Mouse (Mus musculus) embryonic facial prominence, embryonic 11.5 days (tissue): ENCODE measurements around the gene Cct8l1. TPM values are rescaled to one million over a fixed set of nuclear protein-coding genes. Genes with fewer than 3 reads are reported as not detected.

ENCODE experiments used
- ATAC-seq: fragments of 200-750 bp; cut with Nextera tagmentation; replicated peaks from 2 replicates; pipeline ENCODE4 v1.8.0; 2017; ENCODE audit warnings: low read depth; ENCODE audit not compliant: insufficient number of reproducible peaks, low FRiP score, low TSS enrichment
- DNase-seq: peaks from one replicate; pipeline ENCODE4 v3.0.0-alpha.2; 2015; ENCODE audit warnings: low spot score
- H3K27ac ChIP-seq: fragments of 300-500 bp; sonication (generic); replicated peaks from 2 replicates; pipeline ENCODE4 v1.5.1; 2014; ENCODE audit warnings: mild to moderate bottlenecking, low read depth, low read length, control low read depth
- H3K27me3 ChIP-seq: fragments of 300-500 bp; sonication (generic); 2 replicates; pipeline ENCODE4 v1.6.1; 2014; ENCODE audit warnings: mild to moderate bottlenecking, low read length, moderate library complexity, mixed read lengths; ENCODE audit not compliant: control insufficient read depth, insufficient read depth
- H3K36me3 ChIP-seq: fragments of 300-500 bp; sonication (generic); replicated peaks from 2 replicates; pipeline ENCODE4 v1.6.1; 2014; ENCODE audit warnings: low read depth, mild to moderate bottlenecking, low read length, moderate library complexity, mixed read lengths; ENCODE audit not compliant: control insufficient read depth, insufficient read depth
- H3K4me1 ChIP-seq: fragments of 300-500 bp; sonication (generic); 2 replicates; pipeline ENCODE4 v1.6.1; 2014; ENCODE audit warnings: low read length, mixed read lengths; ENCODE audit not compliant: control insufficient read depth, insufficient read depth
- H3K4me2 ChIP-seq: fragments of 300-500 bp; sonication (generic); 2 replicates; pipeline ENCODE4 v1.6.1; 2014; ENCODE audit warnings: low read depth, mild to moderate bottlenecking, control low read depth, low read length, moderate library complexity
- H3K4me3 ChIP-seq: fragments of 300-500 bp; sonication (generic); 2 replicates; pipeline ENCODE4 v1.5.1; 2014; ENCODE audit warnings: low read depth, low read length, control low read depth
- H3K9ac ChIP-seq: fragments of 300-500 bp; sonication (generic); replicated peaks from 2 replicates; pipeline ENCODE4 v1.6.1; 2014; ENCODE audit warnings: mild to moderate bottlenecking, control low read depth, low read length
- H3K9me3 ChIP-seq: fragments of 300-500 bp; sonication (generic); replicated peaks from 2 replicates; pipeline ENCODE4 v1.6.1; 2016; ENCODE audit warnings: mild to moderate bottlenecking, low read length, inconsistent platforms, mixed read lengths; ENCODE audit not compliant: control insufficient read depth
- WGBS: fragments of 180-500 bp; shearing (Covaris S2); extraction: QIAGEN DNeasy Blood & Tissue Kit; methylation state at CpG from one replicate; pipeline ENCODE4 v1.1.7; 2014; 5-methylcytosine and 5-hydroxymethylcytosine counted together
- polyA plus RNA-seq: library from polyadenylated mRNA; unstranded; fragments of >200 nt; fragmentation: Nextera tagmentation; extraction: Ambion mirVana; gene quantifications from 2 replicates; pipeline ENCODE4 v1.2.1, GENCODE M21; 2014

The Cct8l1 gene
- polyA plus RNA-seq, 1 experiment from 2014 or later: not detected

DNA sequence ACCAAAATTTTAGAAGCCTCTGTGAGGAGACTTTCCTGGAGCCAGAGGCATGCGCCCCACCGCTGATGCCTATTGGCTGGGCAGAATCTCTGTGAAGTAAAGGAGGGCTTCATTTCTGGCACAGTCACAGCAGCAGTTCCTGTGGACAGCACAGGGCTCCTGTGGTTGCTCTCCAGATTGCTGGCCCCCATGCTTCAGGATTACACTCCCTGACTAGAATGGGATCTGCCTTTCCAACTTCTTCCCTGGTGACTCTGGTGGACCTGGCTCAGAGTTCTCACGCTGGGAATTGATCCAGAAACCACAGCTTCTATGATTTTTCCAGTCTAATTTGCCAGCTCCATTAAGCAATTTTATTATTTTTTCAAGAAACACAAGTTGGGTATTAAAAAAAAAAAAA is 28.2 kb downstream of the Cct8l1 start:
- no peak overlapping the region for H3K4me2 ChIP-seq
- no peaks in the 10 kb centered on the region for H3K36me3 ChIP-seq
- H3K27ac ChIP-seq: no peak overlapping the region
- no peaks in the 10 kb centered on the region for H3K4me1 ChIP-seq
- no peak overlapping the region for H3K9ac ChIP-seq
- H3K9me3 ChIP-seq: no peaks in the 10 kb centered on the region
- H3K27me3 ChIP-seq: no peaks in the 10 kb centered on the region
- ATAC-seq (no peak), DNase-seq (no peak)
- no peak overlapping the region for H3K4me3 ChIP-seq
- WGBS: 87% methylated on average over 3 of the region's 3 CpGs

DNA sequence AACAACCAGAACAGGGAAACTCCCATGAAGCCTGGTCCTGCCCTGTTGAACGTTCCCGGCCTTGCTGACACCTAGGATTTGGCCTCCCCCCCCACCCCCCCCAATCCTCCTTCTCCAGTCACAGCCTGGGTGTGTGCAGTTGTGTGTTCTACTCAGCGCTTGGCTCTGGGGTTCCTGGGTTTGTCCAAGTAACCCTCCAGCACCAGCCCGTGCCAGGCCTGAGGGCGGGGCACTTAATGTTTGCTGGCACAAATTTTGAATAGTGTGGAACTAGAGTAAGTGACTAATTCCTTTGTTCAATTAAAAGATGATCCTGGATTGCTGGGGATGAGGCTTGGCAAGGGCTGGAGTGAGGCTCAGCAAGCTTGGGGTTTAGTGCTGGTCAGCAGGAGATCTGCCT is 28.7 kb downstream of the Cct8l1 start:
- H3K27me3 ChIP-seq: no peaks in the 10 kb centered on the region
- H3K4me1 ChIP-seq: no peaks in the 10 kb centered on the region
- no peak overlapping the region for H3K27ac ChIP-seq
- H3K4me3 ChIP-seq: no peak overlapping the region
- DNase-seq (no peak), ATAC-seq (no peak)
- 86% methylated on average over 5 of the region's 5 CpGs for WGBS
- no peak overlapping the region for H3K9ac ChIP-seq
- no peak overlapping the region for H3K4me2 ChIP-seq
- no peaks in the 10 kb centered on the region for H3K36me3 ChIP-seq
- no peaks in the 10 kb centered on the region for H3K9me3 ChIP-seq

DNA sequence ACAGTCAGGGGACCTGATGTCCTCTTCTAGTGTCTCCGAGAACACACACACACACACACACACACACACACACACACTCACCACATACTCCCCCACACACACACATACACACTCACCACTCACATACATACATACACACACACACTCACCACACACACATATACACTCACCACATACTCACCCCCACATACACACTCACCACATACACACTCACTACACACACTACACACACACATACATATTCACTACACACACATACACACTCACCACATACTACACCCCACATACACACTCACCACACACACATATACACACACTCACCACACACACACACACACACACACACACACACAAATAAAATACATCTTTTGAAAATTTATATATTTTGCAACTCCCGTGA is 31.0 kb downstream of the Cct8l1 start:
- Histone ChIP-seq H3K4me1 (no peaks in the 10 kb centered on the region), H3K4me2 (no peak overlapping the region), H3K9me3 (no peaks in the 10 kb centered on the region), H3K27me3 (no peaks in the 10 kb centered on the region), H3K36me3 (no peaks in the 10 kb centered on the region), H3K9ac (no peak overlapping the region), H3K4me3 (no peak overlapping the region), H3K27ac (no peak overlapping the region)
- no peak for DNase-seq
- ATAC-seq: no peak
- 96% methylated on average over 2 of the region's 2 CpGs for WGBS

DNA sequence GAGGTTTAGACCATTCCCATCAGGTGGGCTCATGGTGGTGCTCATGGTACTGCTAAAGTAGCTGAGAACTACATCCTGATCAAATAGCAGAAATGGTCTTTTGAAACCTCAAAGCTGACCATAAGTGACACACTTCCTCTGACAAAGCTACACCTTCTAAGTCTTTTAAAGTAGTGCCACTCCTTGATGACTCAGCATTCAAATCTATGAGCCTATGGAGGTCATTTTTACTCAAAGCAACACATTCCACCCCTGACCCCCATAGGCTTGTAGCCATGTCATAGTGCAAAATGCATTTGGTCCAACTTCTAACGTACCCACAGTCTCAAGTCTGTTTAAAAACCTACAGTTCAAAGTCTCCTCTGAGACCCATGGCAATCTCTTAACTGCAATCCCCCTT is 35.0 kb downstream of the Cct8l1 start:
- no peak for DNase-seq
- no peak overlapping the region for H3K27ac ChIP-seq
- H3K36me3 ChIP-seq: no peaks in the 10 kb centered on the region
- H3K27me3 ChIP-seq: no peaks in the 10 kb centered on the region
- H3K9me3 ChIP-seq: no peaks in the 10 kb centered on the region
- H3K4me2 ChIP-seq: no peak overlapping the region
- WGBS: 70% methylated on average over 1 of the region's 1 CpGs
- no peak overlapping the region for H3K4me3 ChIP-seq
- H3K4me1 ChIP-seq: no peaks in the 10 kb centered on the region
- ATAC-seq: no peak
- no peak overlapping the region for H3K9ac ChIP-seq

DNA sequence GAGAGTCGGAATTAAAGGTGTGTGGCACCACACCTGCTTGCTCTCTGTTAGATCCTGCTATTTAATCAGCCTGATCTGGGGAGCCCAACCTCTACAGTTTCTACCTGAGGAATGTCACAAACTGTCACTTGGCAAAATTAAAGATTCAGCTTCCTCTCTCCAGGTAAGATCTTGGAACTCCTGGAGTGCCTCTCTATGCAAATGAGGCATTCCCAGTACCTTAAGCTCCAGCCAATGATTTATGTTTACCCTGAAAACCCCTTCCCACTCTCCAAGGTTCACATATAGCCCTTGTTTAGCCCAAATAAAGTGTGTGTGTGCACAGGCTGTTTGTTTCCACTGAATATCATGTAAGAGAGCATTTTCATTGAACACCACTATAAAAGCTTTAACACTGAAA is 38.3 kb downstream of the Cct8l1 start:
- Histone ChIP-seq H3K4me2 (no peak overlapping the region), H3K36me3 (no peaks in the 10 kb centered on the region), H3K4me1 (no peaks in the 10 kb centered on the region), H3K27me3 (no peaks in the 10 kb centered on the region), H3K27ac (no peak overlapping the region), H3K9ac (no peak overlapping the region), H3K9me3 (no peaks in the 10 kb centered on the region), H3K4me3 (no peak overlapping the region)
- ATAC-seq (no peak), DNase-seq (no peak)
- WGBS: 92% methylated on average over 1 of the region's 1 CpGs

DNA sequence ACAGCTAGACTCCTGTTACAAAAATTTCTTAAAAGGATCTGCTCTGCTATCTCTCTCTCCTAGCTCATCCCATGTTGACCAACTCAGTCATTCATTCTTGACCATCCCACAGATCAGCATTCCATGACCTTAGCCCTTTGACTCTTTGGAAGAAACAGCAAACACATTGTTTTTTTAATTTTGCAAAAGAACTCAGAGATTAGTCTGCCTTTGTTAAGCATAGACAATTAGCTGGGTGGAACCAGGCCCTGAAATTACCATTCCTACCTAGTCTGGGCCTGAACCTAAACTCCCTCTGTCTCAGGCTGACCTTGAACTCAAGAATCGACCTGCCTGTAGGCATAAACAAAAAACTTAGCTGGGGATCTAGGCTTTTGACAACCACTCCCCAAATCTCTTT is 38.8 kb downstream of the Cct8l1 start:
- no peak overlapping the region for H3K4me2 ChIP-seq
- no peak overlapping the region for H3K4me3 ChIP-seq
- no peak overlapping the region for H3K27ac ChIP-seq
- H3K9me3 ChIP-seq: no peaks in the 10 kb centered on the region
- 59% methylated on average over 1 of the region's 1 CpGs for WGBS
- H3K36me3 ChIP-seq: no peaks in the 10 kb centered on the region
- DNase-seq: no peak
- no peaks in the 10 kb centered on the region for H3K27me3 ChIP-seq
- ATAC-seq: no peak
- H3K9ac ChIP-seq: no peak overlapping the region
- no peaks in the 10 kb centered on the region for H3K4me1 ChIP-seq

DNA sequence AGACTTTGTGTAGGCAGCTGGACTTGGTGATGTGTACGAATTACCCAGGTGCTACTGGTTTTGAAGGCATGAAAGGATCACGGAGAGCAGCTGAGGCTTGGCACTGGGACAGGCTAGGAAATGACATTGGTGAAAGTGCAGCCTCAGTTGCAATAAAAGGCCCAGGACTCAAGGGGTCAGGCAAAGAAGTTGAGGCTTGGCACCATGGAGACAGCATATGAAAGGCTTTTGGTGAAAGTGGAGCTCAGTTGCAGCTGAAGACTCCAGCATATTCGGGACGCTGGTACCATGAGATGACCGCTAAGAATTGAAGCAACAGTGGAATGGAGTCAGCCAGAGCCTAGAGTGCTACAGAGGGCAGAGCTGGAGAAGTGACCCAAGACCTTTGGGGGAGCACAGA is 39.8 kb downstream of the Cct8l1 start:
- Histone ChIP-seq H3K4me2 (no peak overlapping the region), H3K9ac (no peak overlapping the region), H3K4me3 (no peak overlapping the region), H3K9me3 (no peaks in the 10 kb centered on the region), H3K36me3 (no peaks in the 10 kb centered on the region), H3K27me3 (no peaks in the 10 kb centered on the region), H3K4me1 (no peaks in the 10 kb centered on the region), H3K27ac (no peak overlapping the region)
- no peak for DNase-seq
- ATAC-seq: no peak
- 87% methylated on average over 5 of the region's 5 CpGs for WGBS

GRCm38 (mm10) chr5:25556363-25556762 is 40.5 kb downstream of the Cct8l1 start:
- H3K4me3 ChIP-seq: no peak overlapping the region
- no peaks in the 10 kb centered on the region for H3K36me3 ChIP-seq
- 80% methylated on average over 5 of the region's 5 CpGs for WGBS
- ATAC-seq (no peak), DNase-seq (no peak)
- H3K27me3 ChIP-seq: no peaks in the 10 kb centered on the region
- no peaks in the 10 kb centered on the region for H3K9me3 ChIP-seq
- H3K27ac ChIP-seq: no peak overlapping the region
- no peak overlapping the region for H3K4me2 ChIP-seq
- no peak overlapping the region for H3K9ac ChIP-seq
- no peaks in the 10 kb centered on the region for H3K4me1 ChIP-seq
